Mouse (Mus musculus) heart, embryonic 10.5 days (tissue): ENCODE data around the gene Pde5a. TPM values are rescaled to one million over a fixed set of nuclear protein-coding genes. Genes with fewer than 3 reads are reported as not detected.

Experiments
- DNase-seq: peaks from one replicate; pipeline ENCODE4 v3.0.0-alpha.2; 2017; ENCODE audit warnings: low spot score
- H3K27ac ChIP-seq: fragments of 300-500 bp; sonication (generic); 2 replicates; pipeline ENCODE4 v1.5.1; 2016; ENCODE audit warnings: mild to moderate bottlenecking
- H3K27me3 ChIP-seq: fragments of 300-500 bp; sonication (generic); 2 replicates; pipeline ENCODE4 v1.6.1; 2016; ENCODE audit warnings: mild to moderate bottlenecking; ENCODE audit not compliant: poor library complexity, insufficient read depth, severe bottlenecking
- H3K36me3 ChIP-seq: fragments of 300-500 bp; sonication (generic); 2 replicates; pipeline ENCODE4 v1.6.1; 2016; ENCODE audit warnings: mild to moderate bottlenecking, moderate library complexity
- H3K4me1 ChIP-seq: fragments of 300-500 bp; sonication (generic); 2 replicates; pipeline ENCODE4 v1.6.1; 2016; ENCODE audit warnings: mild to moderate bottlenecking
- H3K4me3 ChIP-seq: fragments of 300-500 bp; sonication (generic); 2 replicates; pipeline ENCODE4 v1.5.1; 2016; ENCODE audit warnings: mild to moderate bottlenecking, moderate library complexity
- H3K9me3 ChIP-seq: fragments of 300-500 bp; sonication (generic); 2 replicates; pipeline ENCODE4 v1.6.1; 2016; ENCODE audit warnings: mild to moderate bottlenecking, moderate library complexity
- WGBS: fragments of 180-500 bp; shearing (Covaris S2); methylation state at CpG from one replicate; pipeline ENCODE4 v1.1.7; 2016; 5-methylcytosine and 5-hydroxymethylcytosine counted together
- polyA plus RNA-seq: library from polyadenylated mRNA; unstranded; fragments of >200 nt; fragmentation: Nextera tagmentation; extraction: Ambion mirVana; gene quantifications from 2 replicates; pipeline ENCODE4 v1.2.1, GENCODE M21; 2016

Gene Pde5a
- polyA plus RNA-seq, result 1.8 and 3.4 TPM in 2 replicates

DNA sequence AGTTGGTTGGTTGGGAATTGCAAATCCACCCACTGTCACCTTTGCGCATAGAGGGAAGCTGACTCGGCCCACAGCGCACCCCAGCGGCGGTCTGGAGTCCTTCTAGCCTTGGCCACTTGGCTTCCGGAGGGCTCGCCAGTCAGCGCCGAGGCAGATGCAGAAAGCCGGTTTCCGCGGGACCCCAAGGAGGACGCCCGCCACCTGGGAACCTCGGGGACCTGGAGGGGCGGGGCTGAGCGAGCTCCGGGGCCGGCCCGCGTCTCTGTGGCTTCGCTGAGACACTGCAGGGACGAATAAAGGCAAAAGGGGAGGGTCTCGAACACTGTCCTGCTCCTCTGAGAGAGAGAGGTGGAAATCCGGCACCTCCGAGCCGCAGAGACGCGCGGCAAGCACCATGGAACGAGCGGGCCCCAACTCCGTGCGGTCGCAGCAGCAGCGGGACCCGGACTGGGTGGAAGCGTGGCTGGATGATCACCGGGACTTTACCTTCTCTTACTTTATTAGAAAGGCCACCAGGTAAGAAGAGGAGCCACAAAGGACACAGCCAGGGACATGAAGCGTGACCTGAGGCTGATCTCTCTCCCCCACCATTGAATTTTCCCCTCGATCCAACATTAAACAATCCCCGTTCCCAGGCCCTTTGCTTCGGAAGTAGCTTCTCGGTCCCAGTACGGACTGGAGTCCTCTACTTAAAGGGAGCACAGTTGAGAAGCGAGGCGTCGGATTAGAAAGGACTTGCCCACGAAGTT is at the start of gene Pde5a:
TSS of gene Pde5a (plus strand) at position 96 of the 749 bp plus-strand sequence.
- Histone ChIP-seq H3K27me3 (no peaks in the 10 kb centered on the region), H3K4me3 (peak within 1 kb of the TSS; percentile 77), H3K36me3 (no peaks in the 10 kb centered on the region), H3K4me1 (peaks cover 14% of the 10 kb centered on the region; the same call in 1 of the 2 replicates), H3K9me3 (no peaks in the 10 kb centered on the region), H3K27ac (peak within 1 kb of the TSS; percentile 90)
- DNase-seq, result peak; percentile 91
- WGBS, result under 1% methylated on average over 49 of the region's 49 CpGs

DNA sequence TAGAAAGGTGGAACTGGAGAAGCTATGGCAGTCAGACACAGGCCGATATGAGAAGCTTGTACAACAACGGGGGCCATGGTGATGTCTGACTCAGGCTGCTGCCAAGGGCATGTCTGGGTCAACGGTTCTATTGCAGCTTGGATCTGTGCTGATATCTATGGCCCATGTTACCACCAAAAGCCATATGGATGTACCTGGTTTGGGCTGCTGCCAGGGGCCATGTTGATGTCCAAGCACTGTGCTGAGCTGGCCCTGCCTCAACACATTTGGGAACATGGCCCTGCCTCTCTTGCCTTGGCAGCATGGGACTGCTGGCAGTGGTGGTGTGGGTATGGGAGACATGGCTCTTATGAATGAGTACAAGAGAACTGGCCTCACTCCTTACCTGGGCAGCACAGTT is 47.9 kb upstream of the Pde5a start:
- H3K4me3 ChIP-seq, result no peak overlapping the region
- 84% methylated on average over 3 of the region's 3 CpGs for WGBS
- no peaks in the 10 kb centered on the region for H3K4me1 ChIP-seq
- no peaks in the 10 kb centered on the region for H3K36me3 ChIP-seq
- no peak overlapping the region for H3K27ac ChIP-seq
- no peak for DNase-seq
- H3K27me3 ChIP-seq, result no peaks in the 10 kb centered on the region
- H3K9me3 ChIP-seq, result no peaks in the 10 kb centered on the region

DNA sequence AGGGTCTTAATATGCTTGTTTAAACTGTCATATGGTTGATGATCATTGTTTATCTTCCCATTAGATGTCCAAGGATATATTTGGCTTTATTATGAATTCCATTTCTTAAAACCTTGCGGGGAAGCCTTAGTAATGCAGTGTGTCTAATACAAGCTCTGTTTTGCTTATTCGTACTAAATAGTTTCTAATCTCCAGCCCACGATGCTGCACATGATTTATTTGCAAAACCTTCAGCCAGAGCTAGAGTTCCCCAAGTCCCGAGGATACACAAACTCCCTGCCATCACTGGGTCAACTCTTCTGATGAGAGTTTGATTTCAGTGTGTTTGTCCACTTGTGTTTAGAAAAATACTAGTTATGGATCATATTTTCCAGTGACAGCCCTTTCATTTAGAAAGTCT is 46.4 kb upstream of the Pde5a start:
- no peaks in the 10 kb centered on the region for H3K36me3 ChIP-seq
- H3K4me1 ChIP-seq, result no peaks in the 10 kb centered on the region
- no peak for DNase-seq
- no peak overlapping the region for H3K4me3 ChIP-seq
- no peak overlapping the region for H3K27ac ChIP-seq
- H3K27me3 ChIP-seq, result no peaks in the 10 kb centered on the region
- WGBS, result 85% methylated on average over 4 of the region's 4 CpGs
- no peaks in the 10 kb centered on the region for H3K9me3 ChIP-seq

GRCm38 (mm10) chr3:122684832-122685231 is 43.9 kb upstream of the Pde5a start:
- H3K27ac ChIP-seq, result no peak overlapping the region
- H3K4me3 ChIP-seq, result no peak overlapping the region
- DNase-seq, result no peak
- WGBS, result 74% methylated on average over 7 of the region's 7 CpGs
- no peaks in the 10 kb centered on the region for H3K36me3 ChIP-seq
- H3K27me3 ChIP-seq, result no peaks in the 10 kb centered on the region
- no peaks in the 10 kb centered on the region for H3K9me3 ChIP-seq
- H3K4me1 ChIP-seq, result no peaks in the 10 kb centered on the region

- Histone ChIP-seq H3K9me3 (no peaks in the 10 kb centered on the region), H3K27me3 (no peaks in the 10 kb centered on the region), H3K4me1 (0 out of 2 replicates have a peak, but pooled peaks cover 2% of the 10 kb centered on the region), H3K27ac (no peak overlapping the region), H3K36me3 (no peaks in the 10 kb centered on the region), H3K4me3 (no peak overlapping the region)
- 71% methylated on average over 3 of the region's 3 CpGs for WGBS
- DNase-seq, result no peak
Measured at GRCm38 (mm10) chr3:122693039-122693438, 35.7 kb upstream of the Pde5a start.

DNA sequence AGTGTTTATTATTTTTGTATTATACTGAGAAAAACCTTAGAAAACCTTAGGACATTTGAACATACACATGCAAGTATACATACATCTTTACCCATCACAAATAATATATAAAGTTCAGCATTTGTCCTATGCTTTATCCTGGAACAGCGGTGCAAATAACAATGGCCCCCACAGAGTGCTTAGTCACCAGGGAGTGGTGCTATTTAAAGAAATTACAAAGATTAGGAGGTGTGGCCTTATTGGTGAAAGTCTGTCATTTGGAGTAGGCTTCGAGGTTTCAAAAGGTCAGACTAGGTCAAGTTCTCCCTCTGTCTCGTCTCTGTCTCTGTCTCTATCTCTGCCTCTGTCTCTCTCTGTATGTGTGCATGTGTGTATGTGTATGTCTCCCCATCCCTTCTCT is 32.9 kb upstream of the Pde5a start:
- no peaks in the 10 kb centered on the region for H3K9me3 ChIP-seq
- peak overlapping the region; percentile 6; the same call in 1 of the 2 replicates for H3K27ac ChIP-seq
- no peaks in the 10 kb centered on the region for H3K36me3 ChIP-seq
- no peak overlapping the region for H3K4me3 ChIP-seq
- H3K27me3 ChIP-seq, result no peaks in the 10 kb centered on the region
- no peak for DNase-seq
- 49% methylated on average over 3 of the region's 3 CpGs for WGBS
- H3K4me1 ChIP-seq, result 0 out of 2 replicates have a peak, but pooled peaks cover 2% of the 10 kb centered on the region

DNA sequence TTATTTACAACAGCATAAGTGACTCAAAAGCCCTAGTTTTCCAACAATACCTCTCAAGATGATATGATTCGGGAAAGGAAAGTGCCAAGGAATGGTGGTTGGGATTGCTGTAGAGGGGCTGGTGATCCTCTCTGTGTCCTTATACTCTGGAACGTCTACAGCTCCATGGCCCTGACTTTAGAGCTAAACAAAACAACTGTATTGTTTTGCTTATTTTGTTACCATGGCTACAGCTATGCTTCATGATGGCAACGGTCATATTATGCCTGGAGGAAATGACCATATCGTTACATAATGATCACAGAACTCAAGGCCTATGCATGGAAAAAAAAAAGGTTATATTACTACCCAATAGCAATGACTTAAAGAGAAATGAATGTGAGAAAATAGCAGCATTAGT is 32.1 kb upstream of the Pde5a start:
- no peak for DNase-seq
- H3K27ac ChIP-seq, result no peak overlapping the region
- H3K9me3 ChIP-seq, result no peaks in the 10 kb centered on the region
- no peaks in the 10 kb centered on the region for H3K27me3 ChIP-seq
- H3K4me1 ChIP-seq, result 0 out of 2 replicates have a peak, but pooled peaks cover 2% of the 10 kb centered on the region
- H3K4me3 ChIP-seq, result no peak overlapping the region
- no peaks in the 10 kb centered on the region for H3K36me3 ChIP-seq
- 81% methylated on average over 4 of the region's 4 CpGs for WGBS

DNA sequence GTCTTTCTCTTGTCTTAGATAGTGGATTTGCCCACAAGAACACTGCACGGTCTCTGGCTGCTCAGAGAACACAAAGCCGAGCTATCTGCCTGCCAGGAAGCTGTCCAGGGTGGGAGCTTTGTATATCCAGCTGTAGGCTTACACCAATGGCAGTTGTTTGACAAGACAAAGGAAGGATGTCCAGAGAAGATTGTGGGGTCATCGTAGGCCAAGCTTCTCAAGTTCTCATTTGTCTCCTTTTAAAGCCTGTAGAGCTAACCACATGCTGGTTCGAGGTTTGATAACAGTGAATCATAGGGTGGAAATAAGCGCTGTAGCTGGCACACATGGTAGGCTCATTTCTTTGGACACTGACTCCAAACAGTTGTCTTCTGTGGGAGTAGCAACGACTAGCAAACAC is 24.5 kb upstream of the Pde5a start:
- H3K9me3 ChIP-seq, result no peaks in the 10 kb centered on the region
- H3K27me3 ChIP-seq, result no peaks in the 10 kb centered on the region
- peak; percentile 79 for DNase-seq
- H3K4me1 ChIP-seq, result peaks cover 6% of the 10 kb centered on the region; the same call in 1 of the 2 replicates
- H3K4me3 ChIP-seq, result no peak overlapping the region
- H3K27ac ChIP-seq, result no peak overlapping the region
- 31% methylated on average over 6 of the region's 6 CpGs for WGBS
- H3K36me3 ChIP-seq, result no peaks in the 10 kb centered on the region

DNA sequence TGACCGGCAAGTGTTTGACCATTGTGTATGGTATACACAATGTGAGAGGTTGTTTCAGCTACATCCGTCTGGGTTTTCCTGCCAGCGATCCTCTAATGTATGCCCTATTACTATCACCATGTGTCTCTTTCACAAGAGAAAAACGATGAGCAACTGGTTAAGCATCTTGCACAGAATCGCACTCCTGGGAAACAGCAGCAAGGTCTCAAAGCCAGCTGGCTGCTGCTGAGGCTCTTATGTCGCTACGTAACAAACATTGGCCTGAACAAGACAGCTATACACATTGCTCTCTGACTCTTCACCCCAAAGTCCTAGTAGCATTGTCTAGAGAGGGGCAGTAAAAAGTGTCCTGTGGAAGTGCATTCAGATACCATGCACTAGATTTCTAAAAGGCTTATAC is 23.5 kb upstream of the Pde5a start:
- no peak for DNase-seq
- Histone ChIP-seq H3K9me3 (no peaks in the 10 kb centered on the region), H3K4me1 (peaks cover 6% of the 10 kb centered on the region; the same call in 1 of the 2 replicates), H3K27ac (no peak overlapping the region), H3K27me3 (no peaks in the 10 kb centered on the region), H3K36me3 (no peaks in the 10 kb centered on the region), H3K4me3 (no peak overlapping the region)
- WGBS, result 86% methylated on average over 7 of the region's 7 CpGs

DNA sequence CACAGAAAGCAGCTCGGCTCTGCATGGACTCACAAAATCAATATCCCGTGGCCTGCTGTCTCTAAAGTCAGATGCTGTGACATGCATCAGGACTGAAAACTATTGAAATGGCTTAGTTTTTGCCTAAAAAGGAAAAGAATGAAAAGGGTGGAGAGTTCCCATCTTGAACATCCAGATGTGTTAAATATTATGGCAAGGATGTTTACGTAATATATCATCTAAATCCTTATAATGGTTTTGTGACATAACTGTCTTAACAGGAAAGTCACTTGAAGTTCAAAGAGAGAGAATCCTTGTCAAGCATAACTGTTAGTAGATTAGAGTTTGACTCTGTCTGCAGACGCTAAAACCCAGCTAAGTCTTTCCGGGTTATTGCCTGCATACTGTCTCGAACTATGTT is 20.3 kb upstream of the Pde5a start:
- no peak for DNase-seq
- H3K4me1 ChIP-seq, result peaks cover 6% of the 10 kb centered on the region; the same call in 1 of the 2 replicates
- H3K27me3 ChIP-seq, result no peaks in the 10 kb centered on the region
- no peak overlapping the region for H3K4me3 ChIP-seq
- no peaks in the 10 kb centered on the region for H3K9me3 ChIP-seq
- WGBS, result 85% methylated on average over 6 of the region's 6 CpGs
- H3K27ac ChIP-seq, result no peak overlapping the region
- H3K36me3 ChIP-seq, result no peaks in the 10 kb centered on the region

GRCm38 (mm10) chr3:122710141-122710540 is 18.6 kb upstream of the Pde5a start:
- Histone ChIP-seq H3K4me3 (no peak overlapping the region), H3K27ac (no peak overlapping the region), H3K4me1 (no peaks in the 10 kb centered on the region), H3K27me3 (no peaks in the 10 kb centered on the region), H3K9me3 (no peaks in the 10 kb centered on the region), H3K36me3 (no peaks in the 10 kb centered on the region)
- 77% methylated on average over 3 of the region's 3 CpGs for WGBS
- no peak for DNase-seq

- H3K36me3 ChIP-seq, result no peaks in the 10 kb centered on the region
- no peaks in the 10 kb centered on the region for H3K4me1 ChIP-seq
- no peaks in the 10 kb centered on the region for H3K27me3 ChIP-seq
- no peak overlapping the region for H3K27ac ChIP-seq
- no peak overlapping the region for H3K4me3 ChIP-seq
- no peak for DNase-seq
- WGBS, result 81% methylated on average over 2 of the region's 2 CpGs
- H3K9me3 ChIP-seq, result no peaks in the 10 kb centered on the region
Measured at GRCm38 (mm10) chr3:122718631-122719030, 10.1 kb upstream of the Pde5a start.

GRCm38 (mm10) chr3:122721522-122721921 is 7.2 kb upstream of the Pde5a start:
- no peak overlapping the region for H3K4me3 ChIP-seq
- DNase-seq, result no peak
- H3K27ac ChIP-seq, result no peak overlapping the region
- no peaks in the 10 kb centered on the region for H3K9me3 ChIP-seq
- 82% methylated on average over 9 of the region's 9 CpGs for WGBS
- no peaks in the 10 kb centered on the region for H3K36me3 ChIP-seq
- H3K4me1 ChIP-seq, result no peaks in the 10 kb centered on the region
- H3K27me3 ChIP-seq, result no peaks in the 10 kb centered on the region

DNA sequence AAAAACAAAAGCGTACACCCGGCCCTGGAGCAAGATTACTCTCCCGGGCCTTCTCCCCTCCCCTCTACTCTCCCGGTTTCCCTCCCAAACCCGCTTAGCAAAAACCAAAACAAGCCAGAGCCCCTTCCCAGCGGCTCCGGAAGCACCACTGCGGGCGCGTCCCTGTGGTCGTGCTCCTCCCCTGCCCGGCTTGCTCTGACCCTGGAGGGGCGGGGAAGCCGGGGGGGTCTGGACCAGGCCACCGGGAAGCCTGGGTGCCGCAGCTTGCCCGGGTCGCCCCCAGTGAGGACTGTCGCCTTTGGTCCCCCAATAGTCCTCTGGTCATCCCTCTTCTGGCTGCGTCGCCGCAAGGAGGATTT is 833 bp downstream of the Pde5a start:
- no peak for DNase-seq
- H3K27me3 ChIP-seq, result no peaks in the 10 kb centered on the region
- under 1% methylated on average over 21 of the region's 22 CpGs for WGBS

More for the DNA sequence above, 833 bp downstream of the Pde5a start:
- peaks cover 14% of the 10 kb centered on the region; the same call in 1 of the 2 replicates for H3K4me1 ChIP-seq
- peak overlapping the region; percentile 90 for H3K27ac ChIP-seq
- H3K9me3 ChIP-seq, result no peaks in the 10 kb centered on the region
- no peaks in the 10 kb centered on the region for H3K36me3 ChIP-seq
- H3K4me3 ChIP-seq, result peak overlapping the region; percentile 77
